Mouse (Mus musculus) cerebellum, adult 2 months (tissue): ENCODE data around the gene Ninj2. TPM values are rescaled to one million over a fixed set of nuclear protein-coding genes. Genes with fewer than 3 reads are reported as not detected.

Experiments used
- DNase-seq, 2 experiments: peaks; one replicate each; pipeline ENCODE4 v3.0.0; 2021
- H3K27ac ChIP-seq: fragments of 200-500 bp; 2 replicates; pipeline ENCODE4 v1.5.1; 2012; ENCODE audit warnings: low read length, control low read depth, inconsistent platforms; ENCODE audit not compliant: insufficient read depth
- H3K27me3 ChIP-seq: fragments of 200-500 bp; 2 replicates; pipeline ENCODE4 v1.6.1; 2012; ENCODE audit warnings: inconsistent platforms, mild to moderate bottlenecking, low read length, moderate library complexity; ENCODE audit not compliant: control insufficient read depth, insufficient read depth
- H3K4me1 ChIP-seq: fragments of 200-500 bp; 2 replicates; pipeline ENCODE4 v1.6.1; 2011; ENCODE audit warnings: low read length; ENCODE audit not compliant: control insufficient read depth, insufficient read depth
- H3K4me3 ChIP-seq: fragments of 200-500 bp; replicated peaks from 2 replicates; pipeline ENCODE3; 2011; ENCODE audit warnings: mild to moderate bottlenecking, low read depth, low read length, control low read depth; ENCODE audit not compliant: insufficient read depth
- CTCF ChIP-seq: fragments of 200-500 bp; IDR thresholded peaks from 2 replicates; pipeline ENCODE4 v1.5.1; 2011; ENCODE audit warnings: low read depth, mild to moderate bottlenecking, control low read depth, low read length, moderate library complexity, borderline replicate concordance; ENCODE audit not compliant: insufficient read depth
- POLR2A ChIP-seq: fragments of 200-500 bp; IDR thresholded peaks from 2 replicates; pipeline ENCODE4 v1.6.1; 2011; ENCODE audit warnings: low read length, control low read depth, borderline replicate concordance; ENCODE audit not compliant: insufficient read depth
- WGBS: fragments of 180-500 bp; shearing (Covaris S2); methylation state at CpG from one replicate; pipeline ENCODE4 v1.1.7; 2018; 5-methylcytosine and 5-hydroxymethylcytosine counted together
- polyA plus RNA-seq: library from polyadenylated mRNA; depleted of rRNA; stranded (reverse); fragments of >200 nt; gene quantifications from 2 replicates; pipeline ENCODE4 v1.2.3, GENCODE M21; 2012

Ninj2 gene
- polyA plus RNA-seq, 1 experiment: 11.7 TPM

GRCm38 (mm10) chr6:120148716-120149392, 55.7 kb downstream of the Ninj2 start:
- no peak overlapping the region for H3K27ac ChIP-seq
- WGBS: 80% methylated on average over 12 of the region's 12 CpGs
- DNase-seq: no peak
- no peaks in the 10 kb centered on the region; the same call in 1 of the 2 replicates for H3K4me1 ChIP-seq
- no peaks in the 10 kb centered on the region for H3K27me3 ChIP-seq
- TF ChIP-seq POLR2A: no peak
- no peak for TF ChIP-seq CTCF
- H3K4me3 ChIP-seq: no peak overlapping the region

GRCm38 (mm10) chr6:120149458-120150120, 56.4 kb downstream of the Ninj2 start:
- WGBS: 81% methylated on average over 12 of the region's 12 CpGs
- DNase-seq: no peak
- TF ChIP-seq POLR2A (no peak), CTCF (no peak)
- Histone ChIP-seq H3K4me3 (no peak overlapping the region), H3K27me3 (no peaks in the 10 kb centered on the region), H3K4me1 (no peaks in the 10 kb centered on the region; the same call in 1 of the 2 replicates), H3K27ac (no peak overlapping the region)

- no peaks in the 10 kb centered on the region for H3K27me3 ChIP-seq
- WGBS: 76% methylated on average over 3 of the region's 3 CpGs
- no peak overlapping the region for H3K4me3 ChIP-seq
- TF ChIP-seq CTCF (no peak), POLR2A (no peak)
- no peak overlapping the region for H3K27ac ChIP-seq
- H3K4me1 ChIP-seq: no peaks in the 10 kb centered on the region; the same call in 1 of the 2 replicates
- no peak for DNase-seq
Measured at GRCm38 (mm10) chr6:120150206-120150605, 57.1 kb downstream of the Ninj2 start.

- no peak overlapping the region for H3K4me3 ChIP-seq
- no peak for DNase-seq
- TF ChIP-seq CTCF: no peak
- TF ChIP-seq POLR2A: no peak
- WGBS: 55% methylated on average over 3 of the region's 3 CpGs
- H3K27me3 ChIP-seq: no peaks in the 10 kb centered on the region
- H3K4me1 ChIP-seq: no peaks in the 10 kb centered on the region; the same call in 1 of the 2 replicates
- H3K27ac ChIP-seq: no peak overlapping the region
Measured at GRCm38 (mm10) chr6:120151616-120152053, 58.5 kb downstream of the Ninj2 start.

- H3K4me3 ChIP-seq: no peak overlapping the region
- DNase-seq: no peak
- H3K27ac ChIP-seq: no peak overlapping the region
- H3K27me3 ChIP-seq: no peaks in the 10 kb centered on the region
- H3K4me1 ChIP-seq: no peaks in the 10 kb centered on the region; the same call in 1 of the 2 replicates
- TF ChIP-seq CTCF (no peak), POLR2A (no peak)
- WGBS: 77% methylated on average over 25 of the region's 26 CpGs
Measured at GRCm38 (mm10) chr6:120152739-120153696, 59.9 kb downstream of the Ninj2 start.

GRCm38 (mm10) chr6:120154526-120155309, 61.6 kb downstream of the Ninj2 start:
- no peak overlapping the region for H3K4me3 ChIP-seq
- DNase-seq: no peak
- H3K4me1 ChIP-seq: peaks cover 7% of the 10 kb centered on the region
- H3K27me3 ChIP-seq: no peaks in the 10 kb centered on the region
- 71% methylated on average over 5 of the region's 5 CpGs for whole genome bisulfite sequencing
- no peak overlapping the region for H3K27ac ChIP-seq
- TF ChIP-seq POLR2A (no peak), CTCF (no peak)

- Histone ChIP-seq H3K4me3 (no peak overlapping the region), H3K27me3 (no peaks in the 10 kb centered on the region), H3K4me1 (peaks cover 9% of the 10 kb centered on the region), H3K27ac (no peak overlapping the region)
- no peak for DNase-seq
- TF ChIP-seq POLR2A (no peak), CTCF (no peak)
- 80% methylated on average over 4 of the region's 4 CpGs for WGBS
Measured at GRCm38 (mm10) chr6:120155510-120155909, 62.4 kb downstream of the Ninj2 start.
